Mouse (Mus musculus) ovary, postnatal 36 days (tissue): ENCODE data around the gene Srrt.
"Not testable (repeated sequence)": the region's sequence is repeated elsewhere in the genome, so short reads cannot be mapped to it uniquely, and the experiment has no call there.

ENCODE experiments used
- DNase-seq: peaks from one replicate; pipeline ENCODE4 v3.0.0; 2022; ENCODE audit warnings: low spot score, mixed read lengths

Srrt gene

DNA sequence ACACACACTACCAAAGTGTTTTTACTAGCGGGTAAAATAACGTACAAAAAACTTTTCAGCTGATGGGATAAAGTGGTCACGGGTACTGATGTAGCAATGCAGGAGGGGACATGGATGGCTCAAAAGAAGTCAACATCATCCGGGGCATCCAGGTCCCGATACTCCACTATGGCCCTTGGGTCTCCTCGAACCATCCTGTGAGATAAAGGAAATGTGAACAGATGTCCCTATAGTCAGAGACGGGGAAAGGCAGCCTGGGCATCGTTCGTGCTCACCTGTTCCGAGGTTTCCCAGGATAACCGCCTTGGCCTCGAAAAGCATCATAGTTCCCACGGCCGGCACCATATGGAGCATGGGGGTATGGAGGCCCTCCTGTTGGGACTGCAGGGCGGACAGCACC, 11.8 kb downstream of the Srrt start:
- DNase-seq, result no peak

DNA sequence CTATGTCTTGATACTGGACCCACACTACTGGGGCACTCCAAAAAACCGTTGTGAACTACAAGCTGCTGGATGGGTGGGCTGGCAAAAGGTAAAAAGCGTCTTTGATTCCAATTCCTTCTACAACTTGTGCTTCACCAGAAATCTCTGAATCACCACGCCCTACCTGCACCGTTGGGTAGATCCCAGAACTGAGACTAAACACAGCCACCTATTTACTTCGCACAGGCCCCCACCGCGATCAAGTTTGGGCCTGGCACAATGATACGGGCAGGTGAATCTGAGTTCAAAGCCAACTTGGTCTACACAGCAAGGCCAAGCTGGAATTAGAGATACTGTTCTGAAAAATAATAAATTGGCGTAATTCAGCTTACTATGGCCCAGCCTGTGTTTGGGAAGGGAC, 12.2 kb downstream of the Srrt start:
- no peak for DNase-seq

DNA sequence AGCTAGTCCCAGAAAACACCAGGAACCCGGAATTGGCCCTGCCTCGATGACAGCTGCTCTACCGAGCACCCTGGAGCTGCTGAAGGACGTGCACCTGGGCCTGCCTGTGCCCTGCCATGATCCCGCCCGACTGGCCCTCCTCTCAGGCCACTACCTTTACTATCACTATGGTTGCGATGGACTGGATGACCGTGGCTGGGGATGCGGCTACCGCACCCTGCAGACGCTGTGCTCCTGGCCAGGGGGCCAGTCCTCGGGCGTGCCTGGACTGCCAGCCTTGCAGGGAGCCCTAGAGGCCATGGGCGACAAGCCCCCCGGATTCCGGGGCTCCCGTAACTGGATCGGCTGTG, 12.8 kb downstream of the Srrt start:
- no peak for DNase-seq

DNA sequence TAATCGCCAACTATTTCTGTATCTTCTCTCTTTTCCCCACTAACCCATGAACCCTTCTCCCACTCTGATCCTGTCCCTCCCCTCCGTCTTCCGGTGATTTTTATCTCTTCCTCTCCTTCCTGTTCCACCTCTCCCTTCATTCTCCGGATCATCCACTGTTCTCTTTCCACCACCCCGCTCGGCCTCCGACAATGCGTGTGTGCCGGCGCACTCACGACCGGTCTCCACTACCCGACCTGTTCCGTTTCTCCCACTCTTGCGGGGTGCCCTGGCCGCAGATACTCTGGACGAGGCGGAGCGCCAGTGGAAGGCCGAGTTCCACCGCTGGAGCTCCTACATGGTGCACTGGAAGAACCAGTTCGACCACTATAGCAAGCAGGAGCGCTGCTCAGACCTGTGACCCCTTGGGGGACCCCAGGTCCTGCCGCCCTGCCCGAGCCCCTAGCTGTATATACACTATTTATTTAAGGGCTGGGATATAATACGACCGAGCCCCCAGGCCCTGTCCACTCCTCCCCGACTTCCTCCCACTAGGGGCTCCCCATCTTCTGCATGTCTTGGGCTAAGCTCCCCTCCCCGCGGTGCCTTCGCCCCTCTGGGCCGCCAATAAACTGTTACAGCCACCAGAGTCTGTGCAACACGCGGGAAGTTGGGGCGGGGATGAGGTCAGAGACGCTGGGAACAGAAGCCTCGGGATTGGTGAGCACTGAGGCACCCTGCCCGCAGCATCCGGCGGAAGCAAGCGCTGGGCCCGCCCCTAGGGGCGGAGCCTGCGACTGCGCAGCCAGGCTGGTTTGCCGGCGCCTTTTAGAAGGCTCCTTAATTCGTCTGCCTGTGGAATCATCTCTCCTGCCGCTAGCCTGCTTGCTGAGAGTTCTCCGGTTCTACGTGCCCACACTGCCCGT, 13.4 kb downstream of the Srrt start, which contains the start of gene Ufsp1:
Gene Ufsp1 (plus strand): TSS at position 791 of the 905 bp plus-strand sequence.
- DNase-seq, result peak; percentile 94

DNA sequence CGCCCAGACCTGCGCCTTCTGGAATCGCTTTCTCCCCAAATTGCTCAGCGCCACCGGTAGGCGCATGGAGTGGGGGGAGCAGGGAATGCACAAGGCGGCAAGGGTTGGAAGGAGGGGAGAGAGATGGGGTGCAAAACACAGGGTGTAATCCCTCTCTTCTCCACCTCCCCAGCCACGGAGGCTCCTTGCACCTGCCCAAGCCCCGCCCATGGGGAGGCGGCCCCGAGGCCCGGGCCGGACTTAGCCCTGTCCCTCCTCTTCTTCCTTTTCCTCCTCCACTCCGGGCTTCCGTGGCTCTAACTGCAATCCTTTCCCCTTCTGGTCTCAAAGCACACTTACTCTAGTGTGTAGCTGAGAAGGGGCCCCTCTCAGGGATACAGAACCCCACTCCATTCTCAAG, 14.2 kb downstream of the Srrt start:
- peak; percentile 80 for DNase-seq

DNA sequence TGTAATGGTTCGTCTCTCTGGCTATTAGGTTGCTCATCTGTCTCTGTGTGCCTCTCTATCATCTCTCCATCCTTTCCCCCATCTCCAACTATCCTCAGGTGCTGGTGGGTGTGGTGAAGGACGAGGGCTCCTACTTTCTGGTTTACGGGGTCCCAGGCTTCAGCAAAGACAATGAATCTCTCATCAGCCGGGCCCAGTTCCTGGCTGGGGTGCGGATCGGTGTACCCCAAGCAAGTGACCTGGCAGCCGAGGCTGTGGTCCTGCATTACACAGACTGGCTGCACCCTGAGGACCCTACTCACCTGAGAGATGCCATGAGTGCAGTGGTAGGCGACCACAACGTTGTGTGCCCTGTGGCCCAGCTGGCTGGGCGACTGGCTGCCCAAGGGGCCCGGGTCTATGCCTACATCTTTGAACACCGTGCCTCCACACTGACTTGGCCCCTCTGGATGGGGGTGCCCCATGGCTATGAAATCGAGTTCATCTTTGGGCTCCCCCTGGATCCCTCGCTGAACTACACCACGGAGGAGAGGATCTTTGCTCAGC, 16.0 kb downstream of the Srrt start:
- DNase-seq, result no peak

DNA sequence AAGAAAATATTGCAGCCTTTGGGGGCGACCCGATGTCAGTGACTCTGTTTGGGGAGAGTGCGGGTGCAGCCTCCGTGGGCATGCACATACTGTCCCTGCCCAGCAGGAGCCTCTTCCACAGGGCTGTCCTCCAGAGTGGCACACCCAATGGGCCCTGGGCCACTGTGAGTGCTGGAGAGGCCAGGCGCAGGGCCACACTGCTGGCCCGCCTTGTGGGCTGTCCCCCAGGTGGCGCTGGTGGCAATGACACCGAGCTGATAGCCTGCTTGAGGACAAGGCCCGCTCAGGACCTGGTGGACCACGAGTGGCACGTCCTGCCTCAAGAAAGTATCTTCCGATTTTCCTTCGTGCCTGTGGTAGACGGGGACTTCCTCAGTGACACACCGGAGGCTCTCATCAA, 16.8 kb downstream of the Srrt start:
- peak; percentile 54 for DNase-seq

DNA sequence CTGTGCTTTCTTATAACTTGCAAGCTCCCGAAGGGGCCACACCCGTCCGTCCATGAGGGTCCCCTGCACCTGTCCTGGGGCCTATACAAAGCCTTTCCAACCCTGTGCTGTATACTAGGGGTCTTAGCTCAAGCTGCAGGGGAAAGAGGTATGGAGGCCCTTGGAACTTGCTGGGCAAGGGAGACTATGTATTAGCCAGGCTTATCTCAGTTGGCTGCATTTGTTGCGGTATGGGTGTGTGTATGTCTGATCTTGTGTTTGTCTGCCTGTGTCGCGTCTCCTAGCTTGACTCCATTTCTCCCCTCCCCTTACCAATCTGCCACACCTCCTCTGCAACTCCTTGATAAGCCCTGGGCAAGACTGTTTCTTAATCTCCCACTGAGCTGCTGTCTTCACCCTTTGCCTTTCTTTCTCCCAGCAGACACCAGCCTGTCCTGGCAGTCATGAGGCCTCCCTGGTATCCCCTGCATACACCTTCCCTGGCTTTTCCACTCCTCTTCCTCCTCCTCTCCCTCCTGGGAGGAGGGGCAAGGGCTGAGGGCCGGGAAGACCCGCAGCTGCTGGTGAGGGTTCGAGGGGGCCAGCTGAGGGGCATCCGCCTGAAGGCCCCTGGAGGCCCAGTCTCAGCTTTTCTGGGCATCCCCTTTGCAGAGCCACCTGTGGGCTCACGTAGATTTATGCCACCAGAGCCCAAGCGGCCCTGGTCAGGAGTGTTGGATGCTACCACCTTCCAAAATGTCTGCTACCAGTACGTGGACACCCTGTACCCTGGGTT, 17.7 kb downstream of the Srrt start:
- DNase-seq, result no peak

DNA sequence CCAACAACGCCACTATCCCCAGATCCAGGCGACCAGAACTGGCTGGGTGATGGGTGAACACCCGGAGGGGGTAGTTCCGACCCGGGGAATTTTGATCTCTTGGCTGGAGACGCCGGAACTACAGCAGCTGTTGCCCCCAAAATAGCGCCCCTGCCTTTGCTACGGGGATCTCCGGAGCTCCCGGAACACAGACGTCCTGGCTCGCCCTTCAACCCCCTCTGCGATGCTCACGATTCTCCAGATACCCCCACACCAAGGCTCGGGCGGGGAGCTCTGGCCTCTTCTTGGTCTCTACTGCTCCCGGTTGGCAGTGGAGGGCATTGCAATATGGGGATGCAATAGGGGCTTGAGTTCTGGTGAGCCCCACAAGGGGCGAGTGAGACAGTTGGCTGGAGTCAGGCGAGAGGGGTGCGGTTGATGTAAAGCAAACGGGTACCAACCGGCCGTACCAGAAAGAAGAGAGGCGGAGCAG, 18.4 kb downstream of the Srrt start:
- no peak for DNase-seq

DNA sequence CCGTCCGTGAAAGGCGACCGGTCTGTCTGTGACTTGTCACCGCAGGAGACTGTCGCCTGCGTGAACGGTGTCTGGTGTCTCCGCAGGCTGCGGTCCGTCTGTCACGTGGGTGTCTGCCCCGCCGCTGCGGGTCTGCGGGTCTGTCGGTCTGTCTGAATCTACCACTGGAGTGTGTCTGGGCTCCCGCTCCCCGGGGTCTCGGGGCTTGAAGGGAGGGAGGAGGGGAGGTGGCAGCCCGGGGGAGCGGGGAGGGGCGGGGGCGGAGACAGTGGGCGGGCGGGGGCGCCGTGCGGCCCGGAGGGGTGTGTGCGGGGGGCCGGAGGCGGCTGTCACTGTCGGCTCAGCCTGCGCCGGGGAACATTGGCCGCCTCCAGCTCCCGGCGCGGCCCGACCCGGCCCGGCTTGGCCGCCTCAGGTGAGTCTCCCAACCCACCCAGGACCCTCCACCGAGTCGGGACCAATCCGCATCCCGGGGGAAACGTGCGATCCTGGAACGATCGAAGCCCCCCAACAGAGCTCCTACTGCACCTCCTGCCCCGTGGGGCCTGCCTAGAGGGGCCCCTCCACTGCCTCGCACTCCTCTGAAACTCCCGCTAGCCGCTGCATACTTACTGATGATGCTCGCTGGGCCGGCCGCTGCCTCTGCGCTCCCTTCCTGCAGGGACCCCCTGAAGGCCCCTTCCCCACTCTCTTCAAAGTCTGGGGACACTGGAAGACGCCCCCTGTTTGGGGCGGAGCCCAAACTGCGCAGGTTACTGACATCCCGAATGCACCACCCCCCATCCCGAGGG, 19.3 kb downstream of the Srrt start:
- DNase-seq, result no peak

DNA sequence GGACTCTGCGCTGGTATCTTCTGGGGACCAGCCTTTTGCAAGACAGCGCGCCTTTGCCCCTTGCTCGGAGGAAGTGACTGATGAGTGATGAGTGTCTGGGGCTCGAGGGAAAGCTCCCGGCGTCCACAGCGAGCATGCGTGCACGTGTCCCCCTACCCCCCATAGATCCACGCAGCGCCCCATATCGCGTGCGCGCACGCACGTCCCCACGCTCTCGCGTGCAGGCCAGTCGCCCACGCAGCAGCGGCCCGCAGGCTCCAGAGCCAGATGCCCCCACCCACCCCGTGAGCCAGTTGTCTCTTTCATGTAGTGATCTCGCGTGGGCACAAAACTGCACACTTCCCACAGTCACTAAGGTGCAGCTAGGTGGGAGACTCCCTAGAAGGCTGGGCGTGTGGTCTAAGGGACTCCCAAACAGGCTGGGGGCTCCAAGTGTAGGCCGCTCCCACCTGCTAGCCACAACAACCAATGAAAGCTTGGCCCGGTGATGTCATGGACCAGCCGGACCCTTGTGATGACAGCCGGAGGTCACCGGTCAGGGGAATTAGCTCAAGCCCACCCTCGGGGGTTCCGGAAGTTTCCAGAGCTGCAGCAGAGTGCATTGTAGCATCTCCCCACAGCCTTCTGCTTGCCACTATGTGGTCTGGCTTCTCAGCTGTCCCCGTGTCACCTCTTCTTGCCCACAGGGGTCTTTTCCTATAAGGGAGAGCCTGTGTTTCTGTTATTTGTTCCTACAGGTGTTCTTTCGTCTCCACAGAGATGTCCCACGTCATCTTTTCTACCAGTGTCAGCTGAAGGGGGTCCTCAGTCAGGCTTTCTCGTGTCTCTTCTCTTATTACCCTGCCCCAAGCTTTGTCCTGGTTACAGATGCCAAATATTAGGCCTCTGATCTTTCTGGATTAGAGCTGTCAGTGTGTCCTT, 20.2 kb downstream of the Srrt start, which contains the start of gene Ache:
Gene Ache (plus strand): TSS at position 488 of the 921 bp plus-strand sequence.
- DNase-seq, result no peak

DNA sequence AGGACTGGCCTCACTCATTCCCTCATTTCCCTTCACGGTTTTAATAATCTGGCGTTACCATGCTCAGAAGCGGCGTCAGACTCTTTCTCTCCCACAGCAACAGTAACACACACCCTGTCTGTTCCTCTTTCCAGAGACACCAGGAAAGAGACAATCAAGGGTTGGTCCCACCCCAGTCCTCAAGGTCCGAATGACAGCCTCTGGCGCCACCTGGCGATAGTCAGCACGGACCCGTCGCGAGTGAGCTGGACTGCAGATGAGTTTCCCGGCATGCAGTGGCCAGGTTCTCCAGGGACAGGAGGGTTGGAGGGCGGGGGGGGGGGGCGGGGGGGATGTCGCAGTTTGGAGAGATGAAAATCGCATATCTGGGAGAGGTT, 20.8 kb downstream of the Srrt start:
- DNase-seq, result peak; percentile 84

DNA sequence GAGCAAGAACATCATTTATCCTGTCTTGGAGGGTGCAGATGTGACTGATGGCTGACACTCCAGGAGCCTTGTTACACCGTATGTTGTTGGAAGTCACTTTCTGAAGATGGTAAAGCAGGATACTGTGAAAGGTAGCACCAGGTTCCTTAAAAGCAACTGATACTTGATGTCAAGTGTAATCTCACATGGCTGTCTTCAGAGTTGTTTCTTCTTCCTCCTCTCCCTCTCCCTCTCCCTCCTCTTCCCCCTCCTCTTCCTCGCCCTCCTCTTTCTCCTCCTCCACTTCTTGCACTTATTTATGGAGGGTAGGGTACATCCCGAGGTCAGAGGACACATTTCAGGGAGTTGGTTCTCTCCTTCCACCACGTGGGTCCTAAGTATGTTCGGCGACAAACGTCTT, 21.5 kb downstream of the Srrt start:
- no peak for DNase-seq

DNA sequence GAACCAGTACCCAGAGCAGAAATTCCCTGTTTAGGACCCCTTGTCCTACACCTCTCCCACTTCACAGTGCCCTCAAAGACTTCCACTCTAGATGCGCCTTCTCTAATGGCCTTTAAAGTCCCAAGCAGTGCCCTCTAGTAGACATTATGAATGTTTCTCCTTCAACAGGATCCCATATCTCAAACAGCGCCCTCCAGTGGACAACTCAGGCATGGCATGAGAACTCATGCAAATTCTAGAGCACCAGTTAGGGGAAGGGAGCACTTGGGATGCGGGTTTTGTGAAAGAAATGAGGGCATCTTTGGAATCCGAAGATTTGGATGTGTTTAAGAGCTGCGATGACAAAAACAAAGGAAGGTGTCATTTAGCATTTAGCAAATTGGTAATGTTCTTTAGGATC, 22.4 kb downstream of the Srrt start:
- no peak for DNase-seq

DNA sequence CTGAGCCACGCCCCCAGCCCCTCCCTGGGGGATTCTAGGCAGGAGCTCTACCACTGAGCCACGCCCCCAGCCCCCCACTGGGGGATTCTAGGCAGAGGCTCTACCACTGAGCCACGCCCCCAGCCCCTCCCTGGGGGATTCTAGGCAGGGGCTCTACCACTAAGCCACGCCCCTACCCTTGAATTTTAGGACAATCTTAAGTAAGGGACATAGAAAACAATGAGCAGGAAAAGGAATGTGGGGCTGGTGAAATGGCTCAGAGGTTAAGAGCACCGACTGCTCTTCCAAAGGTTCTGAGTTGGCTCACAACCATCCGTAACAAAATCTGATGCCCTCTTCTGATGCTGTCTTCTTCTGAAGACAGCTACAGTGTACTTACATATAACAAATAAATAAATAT, 23.1 kb downstream of the Srrt start:
- DNase-seq, result not testable (repeated sequence)

DNA sequence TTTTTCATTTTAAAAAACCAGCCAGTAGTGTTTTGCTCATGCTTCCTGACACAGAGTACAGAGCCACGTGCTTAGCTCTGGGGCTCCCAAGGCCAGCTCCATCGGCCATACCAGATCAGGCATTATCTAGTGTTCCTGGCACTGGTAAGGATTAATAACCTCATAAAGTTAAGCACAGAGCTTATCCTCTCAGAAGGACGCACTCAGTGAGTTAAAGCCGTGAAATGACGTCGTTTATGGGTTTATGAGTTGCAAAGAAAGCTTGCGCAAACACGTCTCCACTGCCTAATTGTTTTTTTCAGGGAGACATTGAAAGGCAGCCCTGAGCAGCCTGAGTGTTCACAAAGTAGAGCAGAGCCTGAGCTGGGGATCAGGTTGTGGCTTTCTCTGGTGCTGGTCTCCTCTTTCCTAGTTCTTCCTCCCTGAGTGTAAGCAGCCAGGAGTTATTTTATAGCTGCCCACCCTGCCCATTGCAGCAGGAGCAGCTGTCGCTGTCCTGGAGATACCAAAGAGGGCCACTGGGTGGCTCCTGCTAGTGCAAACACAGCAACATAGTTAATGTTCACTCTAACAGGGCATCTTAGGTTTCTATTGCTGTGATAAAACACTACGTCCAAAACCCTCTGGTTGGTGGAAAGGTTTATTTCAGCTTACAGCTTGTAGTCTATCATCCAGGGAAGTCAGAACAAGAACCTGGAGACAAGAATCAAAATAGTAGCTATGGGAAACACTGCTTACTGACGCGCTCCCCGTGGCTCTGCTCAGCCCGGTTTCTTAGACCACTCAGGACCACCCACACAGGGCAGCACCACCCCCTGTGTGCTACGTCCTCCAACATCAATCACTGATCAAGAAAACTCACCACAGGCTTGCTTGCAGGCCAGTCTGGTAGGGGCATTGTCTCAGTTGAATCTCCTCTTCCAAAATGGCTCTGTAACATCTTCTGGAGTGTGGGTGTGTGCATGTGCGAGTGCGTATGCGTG, 29.8 kb downstream of the Srrt start:
- DNase-seq, result no peak

DNA sequence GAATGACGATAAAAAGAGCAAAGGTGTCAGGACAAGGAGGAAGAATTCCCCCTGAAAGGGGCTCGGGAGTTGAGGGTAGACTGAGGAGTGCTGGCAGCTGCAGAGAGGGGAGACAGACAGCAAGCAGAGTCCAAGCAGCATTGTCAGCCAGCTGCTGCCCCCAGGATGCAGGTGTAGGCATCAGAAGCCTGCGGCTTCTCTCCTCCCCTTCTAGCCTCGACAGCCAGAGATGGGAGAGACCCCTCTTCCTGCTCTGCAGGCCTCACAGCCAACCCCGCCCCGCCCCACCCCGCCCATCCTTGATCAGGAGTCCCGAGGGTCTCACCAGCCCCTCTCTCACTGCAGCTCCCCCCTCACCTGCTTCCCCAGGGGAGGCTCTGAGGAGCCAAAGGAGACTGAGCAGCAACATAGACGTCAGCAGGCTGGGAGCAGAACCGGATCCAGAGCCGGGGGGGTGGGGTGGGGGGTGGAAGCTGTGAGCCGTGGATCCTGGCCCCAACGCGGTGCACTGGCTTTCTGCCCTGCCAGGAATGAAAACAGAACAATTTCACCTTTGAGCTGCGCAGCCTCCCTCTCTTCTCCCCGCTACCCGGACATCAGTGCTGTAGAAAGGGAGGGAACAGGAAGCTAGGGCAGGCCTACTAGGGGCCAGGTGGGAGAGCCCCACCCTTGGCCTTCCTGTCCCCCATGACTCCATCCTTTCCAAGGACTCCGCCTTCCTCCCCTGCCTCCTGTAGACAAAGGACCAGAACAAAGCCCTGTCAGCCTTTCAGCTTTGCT, 39.2 kb downstream of the Srrt start:
- DNase-seq, result no peak

DNA sequence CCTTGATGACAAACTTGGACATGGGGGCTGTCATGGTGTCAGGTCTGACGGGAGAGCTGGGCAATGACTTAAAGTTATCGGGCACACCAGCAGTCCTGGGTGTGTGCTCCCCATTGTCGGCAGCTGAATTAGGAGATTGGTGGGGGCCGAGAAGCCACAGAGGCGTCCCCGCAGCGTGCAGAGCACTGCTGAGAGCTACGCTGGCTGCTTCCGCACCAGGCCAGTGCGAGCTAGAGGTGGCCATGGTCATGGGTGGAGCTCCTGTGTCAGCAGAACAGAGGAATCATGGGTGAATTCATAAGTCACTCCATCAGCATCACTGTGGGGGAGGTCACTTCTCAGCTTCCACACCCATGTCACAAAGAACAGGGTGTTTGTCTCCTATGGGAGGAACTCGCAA, 42.7 kb downstream of the Srrt start:
- DNase-seq, result no peak
